Mouse (Mus musculus) brain, adult 10 weeks (tissue): Measurements from ENCODE around the gene Kcnv2. TPM values are rescaled to one million over a fixed set of nuclear protein-coding genes. Genes with fewer than 3 reads are reported as not detected.

Source experiments
- polyA plus RNA-seq: library from polyadenylated mRNA; stranded (reverse); fragments of 350-450 nt; fragmentation: Illumina TruSeq; extraction: RNeasy Lipid Tissue Mini Kit (QIAGEN cat#74804); gene quantifications from one replicate; pipeline ENCODE4 v1.2.3, GENCODE M21; 2015; ENCODE audit warnings: low read depth, low replicate concordance

Gene Kcnv2
- polyA plus RNA-seq = not detected

GRCm38 (mm10) chr19:27322281-27322680, at the start of gene Kcnv2:
Gene Kcnv2 (plus strand): TSS chr19:27322588.

Other genes with a start within 250 kb of the Kcnv2 start
- gene Vldlr, start 106.1 kb upstream of the Kcnv2 start, polyA plus RNA-seq = 31.6 TPM
- 40.2 TPM for gene Pum3, start 107.2 kb downstream of the Kcnv2 start, polyA plus RNA-seq